Mouse (Mus musculus) yolk sac, embryonic 10.5 days (tissue): ENCODE measurements at regions not wholly inside any gene's neighbourhood (a gene's known extent, or its start where the extent isn't known, plus 50 kb on each side); places are given as distances from the start of the nearest gene placed in this dataset.
A peak's percentile ranks its signal among the peaks of the same experiment; 100 is the strongest.

ENCODE experiments used
- DNase-seq: peaks from one replicate; pipeline ENCODE4 v3.0.0-alpha.2; 2017; ENCODE audit warnings: low spot score

DNA sequence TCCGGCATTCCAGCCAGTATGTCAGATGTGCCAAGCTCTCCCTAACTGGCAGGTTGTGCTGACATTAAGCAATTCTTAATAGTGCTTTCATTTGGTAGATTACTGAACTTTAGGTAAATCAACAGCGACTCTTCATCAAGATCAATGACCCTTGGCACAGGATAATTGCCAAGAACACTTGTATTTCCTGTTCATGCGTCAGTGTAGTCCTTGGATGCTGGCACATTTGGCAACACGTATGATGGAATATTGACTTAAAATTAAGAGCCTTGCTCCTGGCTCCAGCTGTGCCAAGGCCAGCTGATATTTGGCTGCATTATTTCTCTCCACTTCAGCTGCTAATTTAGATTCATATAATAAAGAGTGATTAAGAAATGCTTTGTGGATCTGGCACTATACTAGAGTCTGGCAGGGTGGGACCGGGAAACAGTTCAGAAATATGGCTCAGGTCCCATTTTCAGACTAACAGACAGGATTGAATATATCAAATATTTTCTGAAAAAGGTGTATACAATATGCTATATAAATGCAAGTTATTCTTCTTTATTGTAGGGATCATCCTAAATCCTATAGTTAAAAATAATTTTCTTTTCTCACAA, 365.5 kb downstream of the Mllt3 start:
- DNase-seq: no peak

DNA sequence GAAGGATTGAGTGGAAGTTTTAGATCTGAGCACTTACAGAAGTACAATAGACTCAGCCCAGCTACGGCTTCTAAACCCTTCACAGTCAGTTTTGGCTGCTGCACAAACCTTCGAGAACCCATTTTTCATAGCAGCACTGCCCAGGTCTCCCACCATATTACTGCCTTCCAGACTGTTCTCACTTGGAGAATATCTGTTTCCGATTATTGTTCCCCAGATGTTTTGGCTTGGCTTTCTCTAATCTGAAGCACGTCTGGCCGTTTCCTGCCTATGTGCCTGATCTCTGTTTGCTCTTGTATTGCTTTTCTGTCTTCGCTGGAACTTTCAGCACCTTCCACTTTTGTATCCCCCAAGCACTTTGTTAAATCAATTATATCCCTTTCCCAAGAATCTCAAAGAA, 368.0 kb downstream of the Mllt3 start:
- no peak for DNase-seq

DNA sequence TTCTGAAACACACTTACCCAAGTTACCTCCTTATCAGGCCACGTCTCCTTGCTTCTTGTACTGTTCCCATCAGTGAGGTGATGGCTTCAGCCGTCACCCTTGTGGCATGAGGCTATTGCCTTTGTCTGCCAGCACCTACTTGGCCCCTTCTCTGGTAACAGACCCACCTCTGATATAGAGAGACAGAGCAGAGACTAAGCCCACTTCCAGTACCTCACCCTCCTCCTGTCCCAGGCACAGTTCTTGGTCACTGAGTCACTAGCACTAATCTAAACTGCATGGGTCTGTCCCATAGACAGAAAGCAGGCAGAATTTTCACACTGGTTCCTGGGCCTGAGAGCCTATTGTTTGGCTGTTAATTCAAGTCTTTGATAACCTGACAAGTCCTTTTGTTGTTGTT, 370.3 kb downstream of the Mllt3 start:
- no peak for DNase-seq

DNA sequence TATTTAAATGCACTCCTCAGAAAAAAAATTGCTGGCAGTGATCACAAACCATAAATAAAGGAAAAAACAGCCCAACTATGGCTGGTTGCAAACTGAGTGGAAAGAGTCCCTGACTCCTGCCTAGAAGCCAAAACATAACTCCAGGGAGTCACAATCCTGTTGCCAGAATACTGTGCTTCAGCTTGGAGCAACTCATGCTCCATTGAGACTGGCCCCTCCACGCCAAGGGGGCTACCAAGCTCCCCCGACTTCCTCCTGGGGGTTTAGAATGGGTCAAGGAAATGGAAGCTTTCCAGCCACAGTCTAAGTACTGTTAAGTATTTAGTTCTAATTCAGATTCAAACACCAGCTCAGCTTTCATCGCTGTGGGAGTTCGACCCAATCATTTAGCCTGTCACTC, 374.8 kb downstream of the Mllt3 start:
- no peak for DNase-seq

DNA sequence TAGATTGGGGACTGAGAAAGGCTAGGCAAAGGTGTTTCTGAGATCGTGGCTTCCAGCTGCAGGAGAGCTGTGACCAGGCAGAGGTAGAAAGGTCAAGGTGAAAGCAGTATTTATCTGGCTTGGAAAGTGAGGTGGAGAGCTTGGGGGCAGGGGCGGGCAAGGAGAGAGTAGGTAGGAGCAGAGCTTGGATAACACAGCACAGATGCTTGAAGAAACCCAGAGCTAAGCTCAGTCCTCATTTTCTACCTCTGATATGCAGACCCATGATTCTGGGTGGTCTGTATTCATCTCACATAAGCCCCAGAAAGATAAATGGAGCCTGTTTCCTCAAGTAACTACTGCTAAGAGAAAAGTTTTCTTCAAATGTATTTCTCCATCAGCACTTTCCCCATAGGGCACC, 375.3 kb downstream of the Mllt3 start:
- DNase-seq: peak; percentile 61

DNA sequence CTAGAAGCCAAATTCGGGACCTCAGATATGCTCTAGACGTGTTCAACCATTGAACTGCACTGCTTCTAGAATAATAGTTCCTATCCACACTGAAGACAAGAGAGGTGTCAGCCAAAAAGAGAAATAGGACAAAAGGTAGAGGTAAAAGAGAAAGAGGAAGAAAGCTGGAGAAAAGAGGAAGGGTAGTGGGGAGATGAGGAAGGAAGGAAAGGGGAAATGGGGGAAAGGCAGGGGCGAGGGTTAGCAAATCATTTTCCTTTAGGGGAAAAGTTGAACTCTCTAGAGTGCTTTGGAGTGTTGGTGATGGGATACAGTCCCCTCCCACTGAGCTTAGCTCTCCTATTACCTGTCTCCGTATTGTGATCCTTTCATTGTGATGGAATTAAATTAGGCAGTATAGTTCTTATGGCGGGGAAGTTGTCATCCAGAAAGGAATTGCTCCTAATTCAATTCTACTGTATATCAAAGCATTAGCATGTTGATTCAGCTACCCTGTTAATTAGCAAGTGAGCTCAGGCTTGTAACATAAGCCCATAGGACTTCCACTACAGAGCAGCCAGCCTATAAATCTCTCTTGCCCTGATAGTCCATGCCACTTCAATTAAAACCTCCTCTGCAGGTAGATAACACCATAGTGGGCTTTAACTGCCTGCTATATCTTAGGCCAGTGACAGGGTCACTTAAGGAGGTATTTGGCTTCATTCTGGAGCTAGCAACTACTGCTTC, 379.6 kb downstream of the Mllt3 start:
- DNase-seq: no peak

DNA sequence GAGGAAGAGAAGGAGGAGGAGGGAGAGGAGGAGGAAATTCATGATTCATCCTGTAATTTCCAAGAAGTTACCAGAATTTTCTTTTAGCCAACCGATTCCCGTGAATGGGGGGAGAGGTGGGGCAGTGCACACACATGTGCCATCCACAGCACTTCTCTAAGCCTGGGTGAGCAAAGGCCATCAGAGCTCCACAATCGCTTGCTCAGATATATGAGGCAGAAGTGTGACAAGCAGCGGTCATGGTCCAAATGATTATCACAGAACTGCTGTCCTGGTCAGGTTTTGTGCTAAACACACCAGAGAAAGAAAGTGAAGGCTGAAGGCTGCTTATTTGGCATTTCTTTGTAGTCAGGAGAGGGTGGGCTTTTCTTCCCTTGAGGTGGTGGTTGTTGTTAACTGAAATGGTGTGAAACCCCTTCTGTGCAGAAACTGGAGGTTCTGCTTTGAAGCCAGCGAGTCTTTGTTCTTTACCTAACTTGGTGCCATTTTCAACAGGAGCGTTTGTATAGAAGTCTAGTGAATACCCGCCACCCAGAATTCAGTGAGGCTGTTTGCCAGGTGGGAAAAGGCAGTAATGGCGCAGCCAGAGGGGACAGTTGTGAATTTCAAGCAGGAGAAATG, 380.7 kb downstream of the Mllt3 start:
- DNase-seq: no peak

DNA sequence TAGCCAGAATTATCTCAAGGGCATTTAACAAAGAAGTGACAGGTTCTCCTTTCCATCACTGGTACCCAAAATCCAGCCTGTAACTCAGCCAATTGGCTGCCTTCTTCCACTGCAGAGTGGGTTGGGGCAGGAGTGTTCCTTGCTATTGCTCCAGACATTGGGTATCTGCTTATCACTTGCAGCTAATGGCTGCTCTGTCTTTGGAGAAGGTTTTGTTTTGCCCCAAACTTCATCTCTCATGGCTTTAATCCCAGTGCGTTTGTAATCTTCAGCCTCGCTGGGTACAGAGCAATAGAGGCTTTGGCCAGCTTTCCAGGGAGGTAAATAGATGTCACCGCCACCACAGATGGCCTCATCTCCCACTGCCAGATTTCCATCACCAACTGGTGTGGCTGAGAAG, 381.9 kb downstream of the Mllt3 start:
- DNase-seq: no peak

DNA sequence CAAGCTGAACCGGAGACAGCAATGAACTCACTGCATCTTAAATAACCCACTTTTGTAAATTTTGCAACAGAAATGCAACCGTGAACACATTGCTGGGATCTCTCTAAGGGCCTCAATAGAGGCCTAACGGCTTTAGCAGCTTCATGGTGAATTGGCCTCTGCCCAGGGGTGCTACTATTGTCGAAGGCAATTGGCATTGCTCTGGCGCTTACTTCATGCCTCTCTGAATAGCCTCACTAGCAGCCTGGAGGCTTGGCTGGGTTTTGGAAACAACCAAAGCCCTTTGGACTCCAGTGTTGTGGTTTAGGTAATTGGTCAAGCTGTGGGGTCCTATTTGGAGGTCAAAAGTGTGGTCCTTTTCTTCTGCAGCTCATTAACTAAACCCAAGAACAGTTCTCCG, 382.3 kb downstream of the Mllt3 start:
- DNase-seq: no peak

DNA sequence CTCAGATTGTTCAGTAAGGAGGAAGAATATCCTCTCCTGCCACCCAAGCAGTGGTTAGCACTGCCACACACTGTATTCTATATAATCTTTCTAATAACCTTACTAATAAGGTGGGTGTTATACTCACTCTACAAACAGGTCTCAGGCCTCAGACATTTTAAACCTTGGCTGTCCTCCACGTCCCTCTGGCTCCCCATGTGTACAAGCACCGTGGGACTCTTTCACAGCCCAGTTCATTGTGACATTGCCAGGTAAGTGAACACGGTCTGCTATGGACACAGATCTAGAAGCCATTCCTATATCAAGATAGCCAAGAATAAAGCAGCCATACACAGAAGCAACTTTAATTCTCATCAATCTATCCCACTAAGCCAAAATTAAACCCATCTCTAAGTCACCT, 382.8 kb downstream of the Mllt3 start:
- DNase-seq: no peak

DNA sequence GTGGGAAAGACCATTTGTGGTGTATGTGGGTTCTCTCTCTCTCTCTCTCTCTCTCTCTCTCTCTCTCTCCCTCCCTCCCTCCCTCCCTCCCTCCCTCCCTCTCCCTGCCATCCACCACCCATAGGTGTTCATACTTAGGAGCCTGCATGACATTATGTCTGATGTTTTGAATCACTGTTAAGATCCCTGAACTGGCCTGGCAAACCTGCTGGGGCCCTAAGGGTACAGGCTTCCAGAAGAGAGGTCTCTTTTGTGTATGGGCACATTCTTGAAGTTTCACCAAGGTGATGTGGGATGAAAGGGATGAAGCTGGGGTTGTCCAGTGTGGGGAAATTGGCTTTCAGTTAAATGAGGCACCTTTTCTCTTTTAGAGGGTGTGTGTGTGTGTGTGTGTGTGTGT, 384.2 kb downstream of the Mllt3 start:
- DNase-seq: no peak

DNA sequence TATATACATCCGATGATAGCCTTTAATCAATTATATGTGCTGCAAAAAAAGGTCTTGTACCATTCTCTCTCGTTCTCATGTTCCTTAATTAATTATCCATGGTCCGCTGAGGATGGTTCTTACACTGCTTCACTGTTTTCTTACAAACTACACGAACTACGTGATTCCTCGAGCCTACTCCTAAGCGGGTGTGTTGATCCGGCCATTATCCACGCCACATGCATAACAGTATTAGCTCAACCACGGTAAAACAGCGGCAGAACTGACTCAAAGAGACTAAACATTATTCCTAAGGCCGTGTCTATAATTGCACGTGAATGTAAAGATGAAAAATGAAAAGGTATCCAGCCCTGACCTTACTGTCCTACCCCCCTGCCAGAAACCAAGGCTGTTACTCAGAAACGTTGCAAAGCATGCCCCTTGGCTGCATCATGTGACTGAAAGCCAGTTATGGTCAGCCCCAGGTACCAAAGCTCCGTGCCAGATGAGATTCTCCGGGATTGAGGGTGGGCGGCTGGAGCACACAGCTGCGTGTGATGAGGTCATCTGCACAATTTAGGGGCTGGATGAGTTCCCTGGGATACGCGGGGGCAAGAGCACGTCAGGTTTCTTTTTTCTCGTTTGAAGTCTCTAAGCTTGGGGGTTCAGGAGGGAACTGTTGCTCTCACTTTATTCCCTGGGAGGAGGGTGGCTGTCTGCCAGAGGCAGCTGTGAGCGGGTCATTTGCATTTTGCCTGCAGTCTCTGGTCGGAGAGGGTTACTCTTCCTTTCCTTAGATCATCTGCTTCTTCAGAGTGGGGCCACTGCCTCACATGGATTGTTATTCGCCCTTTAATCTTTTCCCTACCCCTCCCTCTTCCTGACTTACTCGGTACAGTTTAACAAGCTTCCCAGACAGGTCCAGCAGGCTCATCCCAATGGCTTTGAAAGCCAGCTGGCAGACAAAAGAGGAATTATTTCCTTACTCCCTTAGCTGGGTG, 384.9 kb downstream of the Mllt3 start:
- DNase-seq: peak; percentile 34

DNA sequence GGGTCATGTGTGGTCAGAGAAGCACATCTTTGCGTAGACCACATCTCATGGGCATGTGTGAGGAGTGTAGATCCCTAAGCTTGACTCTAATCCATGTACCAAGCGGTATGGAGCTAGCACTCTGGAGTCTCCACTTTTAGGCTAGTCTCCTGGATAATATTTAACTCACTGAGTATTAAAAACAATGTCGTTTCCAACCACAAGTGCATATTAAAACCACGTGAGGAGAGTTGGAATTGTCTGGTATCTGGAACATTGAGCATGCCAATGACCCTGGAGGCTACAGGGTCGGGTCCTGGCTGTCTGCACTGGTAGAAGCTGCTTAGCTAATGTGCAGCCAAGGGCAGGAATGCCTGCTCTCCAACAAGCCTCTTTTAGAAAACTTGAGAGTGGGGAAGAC, 391.2 kb downstream of the Mllt3 start:
- no peak for DNase-seq

DNA sequence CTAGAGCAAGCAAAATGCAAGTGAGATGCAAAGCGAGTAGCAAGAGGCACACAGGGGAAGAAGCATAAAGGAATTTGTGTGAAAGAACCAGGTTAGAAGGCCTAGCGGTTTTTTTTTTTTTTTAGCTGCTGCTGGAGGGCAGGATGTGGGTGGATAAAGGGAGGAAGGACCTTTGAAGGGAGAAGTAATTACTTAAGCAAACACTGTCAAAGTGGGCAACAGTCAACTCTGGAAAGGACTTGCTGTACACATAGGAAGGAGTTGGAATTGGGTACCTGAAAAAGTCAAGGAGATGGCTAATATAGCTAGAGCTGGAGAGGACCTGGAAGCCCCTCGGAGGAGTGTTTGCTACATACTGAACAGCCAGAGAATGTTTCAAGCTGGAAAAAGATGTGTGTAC, 391.6 kb downstream of the Mllt3 start:
- DNase-seq: no peak

DNA sequence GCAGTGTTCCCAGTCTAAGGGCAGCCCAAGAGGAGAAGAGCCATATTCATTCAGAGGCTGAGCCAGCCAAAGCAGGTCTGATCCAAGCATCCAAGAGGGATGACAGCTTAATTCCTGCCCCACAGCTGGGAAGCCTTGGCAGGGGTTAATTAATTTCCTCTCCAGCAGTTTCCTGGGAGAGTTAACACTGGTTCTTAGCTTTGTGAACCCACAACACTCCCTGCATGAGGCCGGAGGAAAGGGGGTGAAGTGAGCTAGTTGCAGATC, 394.9 kb downstream of the Mllt3 start:
- no peak for DNase-seq

DNA sequence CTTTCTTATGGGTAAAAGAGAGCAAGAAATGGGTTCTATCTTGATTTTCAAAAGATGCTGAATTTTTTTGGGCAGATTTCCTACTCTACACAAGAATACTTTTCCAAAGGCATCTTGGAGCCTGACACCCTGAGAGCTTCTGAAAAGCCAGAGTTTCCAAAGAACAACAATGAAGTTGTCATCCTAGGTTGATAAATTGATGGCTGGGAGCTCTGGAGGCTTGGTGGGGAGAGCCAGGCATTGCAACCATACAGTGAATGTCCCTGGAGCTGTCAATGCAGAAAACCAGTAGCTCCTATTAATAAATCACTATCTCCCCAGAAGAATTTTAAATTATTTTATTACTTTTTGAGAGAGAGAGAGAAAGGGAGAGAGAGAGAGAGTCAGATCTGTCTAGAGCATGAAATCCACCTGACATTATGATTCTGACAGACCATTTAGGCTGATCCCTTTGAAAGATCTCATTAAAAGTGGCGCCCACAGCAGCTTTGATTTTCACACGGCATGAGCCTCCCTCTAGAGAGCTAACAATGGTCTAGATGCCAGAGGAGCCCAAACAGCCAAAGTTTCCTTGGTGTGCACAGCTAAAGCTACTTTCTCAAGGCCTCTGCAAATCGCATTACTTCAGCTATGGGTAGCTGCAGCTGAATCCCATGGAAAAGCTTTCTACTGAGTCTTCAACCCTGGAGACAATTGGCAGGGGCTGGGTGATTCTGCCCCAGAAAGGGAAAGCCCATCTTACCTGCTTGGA, 395.4 kb downstream of the Mllt3 start:
- DNase-seq: no peak

DNA sequence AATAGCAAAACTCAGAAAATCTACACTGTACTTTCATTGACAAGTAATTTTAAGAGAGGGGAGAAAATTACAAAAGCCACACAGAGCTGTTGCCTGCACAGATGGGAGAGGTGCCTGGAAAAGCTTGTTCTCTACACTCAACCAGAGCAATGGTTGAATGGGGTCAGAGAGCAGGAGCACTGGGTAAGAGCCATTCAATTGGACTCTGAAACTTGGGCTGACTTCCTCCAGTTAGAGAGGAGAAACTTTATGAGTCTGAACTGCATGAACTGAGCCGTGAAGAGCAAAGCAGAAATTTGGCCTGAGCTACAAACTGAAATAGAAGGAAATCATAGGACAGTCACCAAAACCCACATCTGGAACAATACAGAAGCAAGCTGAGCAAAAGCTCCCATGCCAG, 380.8 kb upstream of the Slc24a2 start:
- DNase-seq: no peak

DNA sequence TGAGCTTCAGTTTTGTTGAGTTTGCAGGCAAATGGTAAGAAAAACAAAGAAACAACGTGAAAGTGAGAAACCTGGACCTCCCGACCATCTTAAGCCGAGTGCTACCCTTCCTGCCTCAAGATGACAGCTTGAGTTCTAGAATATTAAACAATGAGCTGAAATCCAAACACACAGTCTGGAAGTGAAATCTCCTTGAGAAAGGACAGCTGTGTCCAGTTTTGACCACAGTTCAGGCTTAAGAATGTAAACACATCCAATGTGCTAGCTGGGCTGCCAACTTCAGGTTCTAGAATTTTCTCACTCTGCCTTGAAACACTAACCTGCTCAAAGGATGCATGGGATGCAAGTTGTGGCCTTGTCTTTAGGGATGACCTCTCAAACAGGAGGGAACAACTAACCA, 363.4 kb upstream of the Slc24a2 start:
- DNase-seq: no peak

DNA sequence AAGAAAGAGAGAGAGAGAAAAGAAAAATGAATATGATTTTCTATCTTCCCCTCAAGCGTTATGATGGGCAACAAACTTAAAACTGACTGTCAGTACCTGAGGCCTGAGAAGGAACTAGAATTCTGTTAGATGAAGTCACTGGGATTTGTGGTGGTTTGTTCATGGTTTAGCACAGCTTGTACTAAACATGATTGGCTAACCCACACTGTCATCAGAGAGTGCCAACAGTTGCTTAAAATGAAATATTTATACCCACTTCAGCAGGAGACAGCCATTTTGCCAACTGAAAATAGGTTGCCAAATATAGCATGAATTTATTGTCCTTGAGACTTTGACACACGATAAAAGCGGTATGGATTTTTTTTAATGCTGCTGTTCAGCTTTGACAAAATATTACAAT, 360.5 kb upstream of the Slc24a2 start:
- DNase-seq: no peak

DNA sequence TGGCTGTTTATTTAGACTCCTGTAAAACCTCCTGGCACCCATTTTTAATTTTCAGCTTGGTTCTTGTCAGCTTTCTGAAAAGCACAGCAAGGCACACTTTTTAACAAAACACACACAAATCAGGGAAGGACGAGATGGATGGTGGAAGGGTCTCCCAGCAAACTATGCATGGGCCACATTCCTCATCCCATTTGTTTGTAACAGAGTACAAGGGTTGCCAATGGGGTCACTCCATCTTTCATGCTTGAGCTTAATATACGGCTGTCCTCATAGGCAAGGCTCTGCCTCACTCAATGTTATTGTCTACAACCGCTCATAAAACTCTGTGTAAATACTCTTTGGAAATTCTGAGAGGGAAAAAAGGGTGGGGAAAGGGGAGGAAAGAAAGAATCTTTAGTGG, 347.9 kb upstream of the Slc24a2 start:
- DNase-seq: peak; percentile 29

DNA sequence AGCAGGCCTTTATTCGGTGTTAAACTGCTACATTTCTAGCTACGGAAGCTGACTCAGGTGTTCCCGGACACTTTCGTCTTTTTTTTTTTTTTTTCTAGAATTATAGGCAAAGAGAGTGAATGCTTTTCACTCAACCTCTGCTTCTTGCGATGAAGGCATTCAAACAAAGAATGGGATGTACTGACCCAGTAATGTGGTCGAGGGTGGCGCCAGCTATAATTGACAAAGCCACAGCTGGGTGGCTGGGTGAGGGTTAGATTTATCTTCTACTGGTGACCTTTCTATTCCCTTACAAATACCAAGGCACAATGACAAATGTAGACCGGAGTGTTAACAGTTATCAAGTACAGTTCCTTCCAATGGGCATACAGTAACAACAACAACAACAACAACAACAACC, 340.7 kb upstream of the Slc24a2 start:
- no peak for DNase-seq

DNA sequence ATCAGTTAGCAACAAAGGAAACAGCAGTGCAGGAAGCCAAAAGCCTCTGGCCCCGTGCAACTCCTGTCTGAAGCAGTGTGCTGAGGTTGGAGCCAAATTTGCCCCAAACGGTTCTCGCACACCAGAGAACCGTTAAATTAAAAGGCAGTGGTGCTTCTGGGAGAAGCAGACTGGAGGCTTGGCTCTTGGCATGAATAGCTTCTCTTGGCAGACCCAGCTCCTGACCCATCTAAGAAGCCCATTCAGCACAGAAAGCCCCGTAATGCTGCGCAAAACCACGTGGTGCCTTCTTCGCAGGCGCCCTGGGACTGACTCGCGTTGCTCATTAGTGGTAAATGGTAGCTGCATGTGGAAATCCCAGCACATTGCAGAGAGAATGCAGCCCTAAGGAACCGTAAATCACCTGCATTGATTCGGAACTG, 340.2 kb upstream of the Slc24a2 start:
- DNase-seq: no peak
